Mouse (Mus musculus) urinary bladder, postnatal 4 days (tissue): Measurements from ENCODE around the gene C1ql4.
"Not testable (repeated sequence)": the region's sequence is repeated elsewhere in the genome, so short reads cannot be mapped to it uniquely, and the experiment has no call there.

Experiments
- DNase-seq, 2 experiments: peaks; one replicate each; pipeline ENCODE4 v3.0.0; 2021 to 2022; ENCODE audit warnings: low spot score in 2 of 2

Gene C1ql4

GRCm38 (mm10) chr15:99074600-99075333 is 12.8 kb downstream of the C1ql4 start:
- peak; percentile 96 for DNase-seq

- no peak for DNase-seq
Measured at GRCm38 (mm10) chr15:99074019-99074599, 13.5 kb downstream of the C1ql4 start, which contains the start of gene Troap. Gene Troap, plus strand, starts transcription at chr15:99074575.

- no peak for DNase-seq
Measured at GRCm38 (mm10) chr15:99071988-99072387, 15.6 kb downstream of the C1ql4 start.

- no peak for DNase-seq
Measured at GRCm38 (mm10) chr15:99065557-99066165, 22.0 kb downstream of the C1ql4 start.

GRCm38 (mm10) chr15:99056332-99056731 is 31.3 kb downstream of the C1ql4 start:
- DNase-seq, result no peak

- no peak for DNase-seq
Measured at GRCm38 (mm10) chr15:99055511-99055961, 32.1 kb downstream of the C1ql4 start.

GRCm38 (mm10) chr15:99055040-99055439 is 32.6 kb downstream of the C1ql4 start, which contains the start of gene Prph:
Gene Prph, plus strand, starts transcription at chr15:99055174.
- DNase-seq, result no peak

- DNase-seq, result peak in 1 of 2 experiments; percentile 44
Measured at GRCm38 (mm10) chr15:99053373-99053772, 34.2 kb downstream of the C1ql4 start.

- DNase-seq, result no peak
Measured at GRCm38 (mm10) chr15:99049473-99050253, 38.0 kb downstream of the C1ql4 start.

- not testable (repeated sequence) for DNase-seq
Measured at GRCm38 (mm10) chr15:99045734-99046133, 41.9 kb downstream of the C1ql4 start.

GRCm38 (mm10) chr15:99044854-99045253 is 42.8 kb downstream of the C1ql4 start:
- no peak for DNase-seq

- DNase-seq, result no peak
Measured at GRCm38 (mm10) chr15:99042334-99042733, 45.3 kb downstream of the C1ql4 start.

GRCm38 (mm10) chr15:99040920-99041856 is 46.4 kb downstream of the C1ql4 start:
- DNase-seq, result no peak

- no peak for DNase-seq
Measured at GRCm38 (mm10) chr15:99039996-99040919, 47.4 kb downstream of the C1ql4 start.

- DNase-seq, result no peak
Measured at GRCm38 (mm10) chr15:99039306-99039705, 48.3 kb downstream of the C1ql4 start.

- DNase-seq, result no peak
Measured at GRCm38 (mm10) chr15:99038797-99039196, 48.8 kb downstream of the C1ql4 start.

- DNase-seq, result no peak
Measured at GRCm38 (mm10) chr15:99038025-99038424, 49.6 kb downstream of the C1ql4 start.

GRCm38 (mm10) chr15:99036249-99036905 is 51.2 kb downstream of the C1ql4 start:
- no peak for DNase-seq

GRCm38 (mm10) chr15:99035431-99035830 is 52.2 kb downstream of the C1ql4 start:
- no peak for DNase-seq
